Mouse (Mus musculus) olfactory bulb, adult 2 months (tissue): Measurements from ENCODE around the gene Lzts2.

Experiments
- CTCF ChIP-seq: fragments of 200-500 bp; IDR thresholded peaks from 2 replicates; pipeline ENCODE4 v1.5.1; 2012; ENCODE audit warnings: low read depth, mild to moderate bottlenecking, low read length, moderate library complexity; ENCODE audit not compliant: insufficient read depth
- POLR2A ChIP-seq: fragments of 200-500 bp; IDR thresholded peaks from 2 replicates; pipeline ENCODE4 v1.6.1; 2012; ENCODE audit warnings: mild to moderate bottlenecking, low read depth, low read length, moderate library complexity; ENCODE audit not compliant: insufficient read depth

GRCm38 (mm10) chr19:45049523-45049922 lies 35.3 kb downstream of the Lzts2 start:
- TF ChIP-seq CTCF (no peak), POLR2A (no peak)
